Mouse (Mus musculus): ENCODE measurements around the gene Dkkl1. TPM values are rescaled to one million over a fixed set of nuclear protein-coding genes. Genes with fewer than 3 reads are reported as not detected.

Dkkl1 gene
- polyA plus RNA-seq, 1 experiment, result not detected

- Histone ChIP-seq H3K4me3 (ENCODE audit: insufficient read depth, low read length) (0 out of 2 replicates have a peak within 1 kb of the TSS, but pooled peaks have one; percentile 1), H3K4me1 (ENCODE audit: control insufficient read depth, insufficient read depth, low read length) (no peaks in the 10 kb centered on the region), H3K27ac (ENCODE audit: insufficient read depth, low read length) (no peak within 1 kb of the TSS)
- TF ChIP-seq POLR2A (IDR thresholded peaks at IDR 0.05; ENCODE audit: low read depth, low read length) (no peak), CTCF (IDR thresholded peaks at IDR 0.05; ENCODE audit: borderline replicate concordance, insufficient read depth, low read length) (no peak)
Observed at GRCm38 (mm10) chr7:45163735-45164490, 48.0 kb downstream of the Dkkl1 start, which contains the start of gene Slc17a7. Gene Slc17a7 (plus strand): TSS chr7:45163949.

DNA sequence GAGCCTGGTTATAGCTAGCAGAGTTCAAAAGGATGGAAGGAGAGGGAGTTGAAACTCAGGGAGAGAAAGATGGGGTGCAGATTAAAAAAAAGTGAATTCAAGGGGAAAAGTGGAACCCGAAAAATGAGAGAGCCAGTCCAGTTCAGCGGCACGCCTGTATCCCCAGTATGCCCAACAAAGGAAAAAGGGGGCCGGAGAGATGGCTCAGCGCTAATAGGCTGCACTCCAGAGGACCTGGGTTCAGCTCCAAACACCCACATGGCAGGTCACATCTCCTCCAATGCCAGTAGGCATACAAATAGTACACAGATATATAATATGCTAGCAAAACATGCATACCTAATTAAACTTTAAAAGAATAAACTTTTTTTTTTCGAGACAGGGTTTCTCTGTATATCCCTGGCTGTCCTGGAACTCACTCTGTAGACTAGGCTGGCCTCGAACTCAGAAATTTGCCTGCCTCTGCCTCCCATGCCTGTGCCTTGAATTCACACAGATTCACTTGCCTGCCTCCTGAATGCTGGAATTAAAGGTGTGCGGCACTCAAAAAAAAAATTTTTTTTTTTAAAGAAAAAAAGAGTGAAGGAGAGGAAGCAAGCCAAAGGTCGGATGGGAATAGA, 48.8 kb downstream of the Dkkl1 start:
- no peak overlapping the region for H3K27ac ChIP-seq (ENCODE audit: insufficient read depth, low read length)
- H3K4me3 ChIP-seq (ENCODE audit: insufficient read depth, low read length), result no peak overlapping the region
- no peaks in the 10 kb centered on the region for H3K4me1 ChIP-seq (ENCODE audit: control insufficient read depth, insufficient read depth, low read length)
- no peak for TF ChIP-seq CTCF (IDR thresholded peaks at IDR 0.05; ENCODE audit: borderline replicate concordance, insufficient read depth, low read length)
- TF ChIP-seq POLR2A (IDR thresholded peaks at IDR 0.05; ENCODE audit: low read depth, low read length), result no peak

GRCm38 (mm10) chr7:45162551-45162950, 49.4 kb downstream of the Dkkl1 start:
- Histone ChIP-seq H3K4me1 (ENCODE audit: control insufficient read depth, insufficient read depth, low read length) (no peaks in the 10 kb centered on the region), H3K4me3 (ENCODE audit: insufficient read depth, low read length) (no peak overlapping the region), H3K27ac (ENCODE audit: insufficient read depth, low read length) (no peak overlapping the region)
- no peak for TF ChIP-seq CTCF (IDR thresholded peaks at IDR 0.05; ENCODE audit: borderline replicate concordance, insufficient read depth, low read length)

DNA sequence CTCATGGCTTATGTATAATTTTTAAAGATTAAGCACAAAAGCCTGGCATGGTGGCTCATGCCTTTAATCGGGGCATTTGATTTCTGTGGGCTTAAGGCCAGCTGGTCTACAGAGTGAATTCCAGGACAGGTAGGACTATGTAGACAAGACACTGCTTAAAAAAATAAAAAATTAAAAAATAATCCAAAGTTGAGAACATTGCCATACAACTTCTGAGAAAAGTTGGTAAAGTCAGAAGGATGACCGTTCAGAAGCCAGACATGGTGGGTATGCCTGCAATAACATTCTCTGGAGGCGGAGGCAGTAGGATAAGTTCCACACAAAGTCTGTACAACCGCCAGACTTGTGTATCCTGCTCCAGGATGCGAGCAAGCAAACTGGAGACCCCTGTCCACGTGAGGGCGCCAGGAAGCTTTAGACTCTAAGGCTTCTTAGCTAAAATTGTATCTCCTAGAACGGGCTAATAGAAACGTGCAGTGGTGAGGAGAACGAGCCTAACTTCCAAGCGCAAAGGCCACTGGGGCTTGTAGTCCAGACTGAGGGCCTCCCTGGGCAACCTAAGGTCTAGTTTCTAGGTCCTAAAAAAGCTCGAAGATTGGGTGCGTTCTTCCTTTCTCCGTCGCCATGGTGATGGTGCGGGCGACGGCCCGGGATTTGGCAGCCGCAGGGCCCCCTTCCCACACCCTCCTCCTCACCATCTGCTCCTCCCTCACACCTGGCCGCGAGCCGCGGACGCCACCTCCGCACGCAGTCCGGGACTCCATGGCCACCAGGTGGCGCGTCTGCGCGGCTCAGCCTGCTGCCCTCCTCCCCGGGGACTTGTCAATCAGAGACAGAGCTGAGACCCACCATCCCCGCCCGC, 50.1 kb downstream of the Dkkl1 start:
- no peak overlapping the region for H3K27ac ChIP-seq (ENCODE audit: insufficient read depth, low read length)
- peak overlapping the region; percentile 27; the same call in 1 of the 2 replicates for H3K4me3 ChIP-seq (ENCODE audit: insufficient read depth, low read length)
- no peaks in the 10 kb centered on the region for H3K4me1 ChIP-seq (ENCODE audit: control insufficient read depth, insufficient read depth, low read length)
- peak; percentile 96 for TF ChIP-seq CTCF (IDR thresholded peaks at IDR 0.05; ENCODE audit: borderline replicate concordance, insufficient read depth, low read length)
- TF ChIP-seq POLR2A (IDR thresholded peaks at IDR 0.05; ENCODE audit: low read depth, low read length), result no peak

GRCm38 (mm10) chr7:45160866-45161265, 51.1 kb downstream of the Dkkl1 start:
- H3K4me3 ChIP-seq (ENCODE audit: insufficient read depth, low read length), result no peak overlapping the region
- no peaks in the 10 kb centered on the region for H3K4me1 ChIP-seq (ENCODE audit: control insufficient read depth, insufficient read depth, low read length)
- no peak for TF ChIP-seq POLR2A (IDR thresholded peaks at IDR 0.05; ENCODE audit: low read depth, low read length)
- no peak for TF ChIP-seq CTCF (IDR thresholded peaks at IDR 0.05; ENCODE audit: borderline replicate concordance, insufficient read depth, low read length)
- H3K27ac ChIP-seq (ENCODE audit: insufficient read depth, low read length), result no peak overlapping the region

DNA sequence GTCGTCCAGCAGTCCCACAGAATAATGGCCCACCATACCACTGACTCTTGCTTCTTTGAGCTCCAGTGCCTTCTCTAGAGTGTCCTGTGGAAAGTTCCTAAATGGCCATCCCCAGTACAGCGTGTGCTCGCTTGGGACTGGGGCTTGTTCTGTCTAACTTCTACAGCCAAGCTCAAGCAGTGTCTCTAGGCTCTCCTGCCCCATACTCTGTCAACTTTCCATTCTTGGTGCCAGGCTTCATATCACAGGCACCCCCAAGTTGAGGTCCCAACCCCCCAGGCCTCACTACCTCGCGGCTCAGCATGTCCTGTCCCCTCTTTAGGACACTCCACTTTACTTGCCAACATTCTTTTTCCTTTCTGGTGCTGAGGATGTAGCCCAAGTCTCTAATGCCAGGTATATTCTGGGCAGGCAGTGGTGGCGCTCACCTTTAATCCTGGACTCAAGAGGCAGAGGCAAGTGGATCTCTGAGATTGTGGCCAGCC, 51.6 kb downstream of the Dkkl1 start:
- no peak overlapping the region for H3K27ac ChIP-seq (ENCODE audit: insufficient read depth, low read length)

DNA sequence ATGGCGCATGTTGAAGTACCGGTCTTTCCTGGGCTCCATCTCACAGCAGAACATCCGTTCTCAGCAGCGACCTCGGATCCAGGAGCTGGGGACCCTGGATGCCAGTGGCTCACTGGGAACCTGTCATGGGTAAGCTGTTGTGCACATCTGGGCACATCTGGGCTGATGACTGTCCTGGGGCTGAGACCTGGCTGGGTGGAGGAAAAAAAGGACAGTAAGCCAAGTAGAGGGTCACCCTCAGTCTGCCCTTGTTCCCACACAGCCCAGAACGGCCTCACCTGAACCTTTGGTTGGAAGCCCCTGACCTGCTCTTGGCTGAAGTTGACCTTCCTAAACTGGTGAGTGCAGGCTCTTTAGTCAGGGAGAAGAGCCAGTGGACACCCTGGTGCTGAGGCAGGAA, 53.0 kb downstream of the Dkkl1 start:
- H3K4me1 ChIP-seq (ENCODE audit: control insufficient read depth, insufficient read depth, low read length), result no peaks in the 10 kb centered on the region
- no peak overlapping the region for H3K27ac ChIP-seq (ENCODE audit: insufficient read depth, low read length)
- TF ChIP-seq POLR2A (IDR thresholded peaks at IDR 0.05; ENCODE audit: low read depth, low read length) (no peak), CTCF (IDR thresholded peaks at IDR 0.05; ENCODE audit: borderline replicate concordance, insufficient read depth, low read length) (no peak)
- no peak overlapping the region for H3K4me3 ChIP-seq (ENCODE audit: insufficient read depth, low read length)

More for the DNA sequence above, 51.6 kb downstream of the Dkkl1 start:
- Histone ChIP-seq H3K4me3 (ENCODE audit: insufficient read depth, low read length) (no peak overlapping the region), H3K4me1 (ENCODE audit: control insufficient read depth, insufficient read depth, low read length) (no peaks in the 10 kb centered on the region)
- TF ChIP-seq CTCF (IDR thresholded peaks at IDR 0.05; ENCODE audit: borderline replicate concordance, insufficient read depth, low read length), result no peak
- no peak for TF ChIP-seq POLR2A (IDR thresholded peaks at IDR 0.05; ENCODE audit: low read depth, low read length)

Other genes with a start within 250 kb of the Dkkl1 start
- 68.9 and 82.5 TPM in 2 replicates for gene Cpt1c, start 237.3 kb downstream of the Dkkl1 start, polyA plus RNA-seq (2011; ENCODE audit: insufficient read length, low read depth, missing spikeins)
- gene Prmt1, start 225.6 kb downstream of the Dkkl1 start, polyA plus RNA-seq (2011; ENCODE audit: insufficient read length, low read depth, missing spikeins), result 403 and 439 TPM in 2 replicates
- 62.2 and 75.1 TPM in 2 replicates for gene Irf3, start 214.5 kb downstream of the Dkkl1 start, polyA plus RNA-seq (2011; ENCODE audit: insufficient read length, low read depth, missing spikeins)
- 31.8 and 37.1 TPM in 2 replicates for gene Bcl2l12, start 213.4 kb downstream of the Dkkl1 start, polyA plus RNA-seq (2011; ENCODE audit: insufficient read length, low read depth, missing spikeins)
- 75.4 and 79.8 TPM in 2 replicates for gene Scaf1, start 195.8 kb downstream of the Dkkl1 start, polyA plus RNA-seq (2011; ENCODE audit: insufficient read length, low read depth, missing spikeins)
- gene Rras, start 194.2 kb downstream of the Dkkl1 start, polyA plus RNA-seq (2011; ENCODE audit: insufficient read length, low read depth, missing spikeins), result 83.0 and 116 TPM in 2 replicates
- gene Prr12, start 159.3 kb downstream of the Dkkl1 start, polyA plus RNA-seq (2011; ENCODE audit: insufficient read length, low read depth, missing spikeins), result 15.4 and 16.9 TPM in 2 replicates
- 33.0 and 38.0 TPM in 2 replicates for gene Nosip, start 149.7 kb downstream of the Dkkl1 start, polyA plus RNA-seq (2011; ENCODE audit: insufficient read length, low read depth, missing spikeins)
- gene Prrg2, start 149.5 kb downstream of the Dkkl1 start, polyA plus RNA-seq (2011; ENCODE audit: insufficient read length, low read depth, missing spikeins), result 15.1 and 17.5 TPM in 2 replicates
- gene Rcn3, start 119.9 kb downstream of the Dkkl1 start, polyA plus RNA-seq (2011; ENCODE audit: insufficient read length, low read depth, missing spikeins), result 439 and 601 TPM in 2 replicates
- gene Fcgrt, start 108.3 kb downstream of the Dkkl1 start, polyA plus RNA-seq (2011; ENCODE audit: insufficient read length, low read depth, missing spikeins), result 41.5 and 64.3 TPM in 2 replicates
- 1,929 and 1,977 TPM in 2 replicates for gene Rps11, start 87.7 kb downstream of the Dkkl1 start, polyA plus RNA-seq (2011; ENCODE audit: insufficient read length, low read depth, missing spikeins)
- 3,288 and 3,370 TPM in 2 replicates for gene Rpl13a, start 83.4 kb downstream of the Dkkl1 start, polyA plus RNA-seq (2011; ENCODE audit: insufficient read length, low read depth, missing spikeins)
- gene Gm45713, start 75.9 kb downstream of the Dkkl1 start, polyA plus RNA-seq (2011; ENCODE audit: insufficient read length, low read depth, missing spikeins), result 1.8 TPM in 2 replicates
- 9.4 and 17.1 TPM in 2 replicates for gene Flt3l, start 75.7 kb downstream of the Dkkl1 start, polyA plus RNA-seq (2011; ENCODE audit: insufficient read length, low read depth, missing spikeins)
- 45.6 and 56.2 TPM in 2 replicates for gene Pih1d1, start 57.8 kb downstream of the Dkkl1 start, polyA plus RNA-seq (2011; ENCODE audit: insufficient read length, low read depth, missing spikeins)
- gene Aldh16a1, start 57.6 kb downstream of the Dkkl1 start, polyA plus RNA-seq (2011; ENCODE audit: insufficient read length, low read depth, missing spikeins), result 24.9 and 25.0 TPM in 2 replicates
- 0.28 and 0.58 TPM in 2 replicates for gene Slc17a7, start 48.2 kb downstream of the Dkkl1 start, polyA plus RNA-seq (2011; ENCODE audit: insufficient read length, low read depth, missing spikeins)
- not detected in 2 replicates for gene Gfy, start 32.6 kb downstream of the Dkkl1 start, polyA plus RNA-seq (2011; ENCODE audit: insufficient read length, low read depth, missing spikeins)
- not detected in 2 replicates for gene Pth2, start 31.2 kb downstream of the Dkkl1 start, polyA plus RNA-seq (2011; ENCODE audit: insufficient read length, low read depth, missing spikeins)
- gene Ccdc155, start 7.3 kb downstream of the Dkkl1 start, polyA plus RNA-seq (2011; ENCODE audit: insufficient read length, low read depth, missing spikeins), result not detected in 2 replicates
- 79.9 and 94.3 TPM in 2 replicates for gene Tead2, start 3.6 kb upstream of the Dkkl1 start, polyA plus RNA-seq (2011; ENCODE audit: insufficient read length, low read depth, missing spikeins)
- gene Cd37, start 27.0 kb upstream of the Dkkl1 start, polyA plus RNA-seq (2011; ENCODE audit: insufficient read length, low read depth, missing spikeins), result 0.86 TPM in 1 of 2 replicates, not detected in the other
- gene Slc6a16, start 28.9 kb upstream of the Dkkl1 start, polyA plus RNA-seq (2011; ENCODE audit: insufficient read length, low read depth, missing spikeins), result not detected in 2 replicates
- gene Slc6a21, start 65.4 kb upstream of the Dkkl1 start, polyA plus RNA-seq (2011; ENCODE audit: insufficient read length, low read depth, missing spikeins), result not detected in 2 replicates
- 9.8 and 12.8 TPM in 2 replicates for gene Trpm4, start 121.6 kb upstream of the Dkkl1 start, polyA plus RNA-seq (2011; ENCODE audit: insufficient read length, low read depth, missing spikeins)
- not detected in 2 replicates for gene Hrc, start 123.1 kb upstream of the Dkkl1 start, polyA plus RNA-seq (2011; ENCODE audit: insufficient read length, low read depth, missing spikeins)
- gene Ppfia3, start 154.9 kb upstream of the Dkkl1 start, polyA plus RNA-seq (2011; ENCODE audit: insufficient read length, low read depth, missing spikeins), result 2.5 and 2.7 TPM in 2 replicates
- gene Lin7b, start 158.4 kb upstream of the Dkkl1 start, polyA plus RNA-seq (2011; ENCODE audit: insufficient read length, low read depth, missing spikeins), result 2.3 TPM in 1 of 2 replicates, not detected in the other
- gene Snrnp70, start 183.6 kb upstream of the Dkkl1 start, polyA plus RNA-seq (2011; ENCODE audit: insufficient read length, low read depth, missing spikeins), result 407 and 463 TPM in 2 replicates
- gene Kcna7, start 193.5 kb upstream of the Dkkl1 start, polyA plus RNA-seq (2011; ENCODE audit: insufficient read length, low read depth, missing spikeins), result not detected in 2 replicates
- 0.79 and 1.0 TPM in 2 replicates for gene Ntf5, start 201.5 kb upstream of the Dkkl1 start, polyA plus RNA-seq (2011; ENCODE audit: insufficient read length, low read depth, missing spikeins)
- gene Lhb, start 208.7 kb upstream of the Dkkl1 start, polyA plus RNA-seq (2011; ENCODE audit: insufficient read length, low read depth, missing spikeins), result not detected in 2 replicates
- gene Gys1, start 222.7 kb upstream of the Dkkl1 start, polyA plus RNA-seq (2011; ENCODE audit: insufficient read length, low read depth, missing spikeins), result 47.6 and 58.2 TPM in 2 replicates
- gene Ruvbl2, start 225.9 kb upstream of the Dkkl1 start, polyA plus RNA-seq (2011; ENCODE audit: insufficient read length, low read depth, missing spikeins), result 67.9 and 74.6 TPM in 2 replicates
- gene Ftl1, start 247.7 kb upstream of the Dkkl1 start, polyA plus RNA-seq (2011; ENCODE audit: insufficient read length, low read depth, missing spikeins), result 3,506 and 4,699 TPM in 2 replicates

Data from embryonic fibroblast, embryonic 13.5 days (primary cell).